Mouse (Mus musculus) gastrocnemius, adult 2 months (tissue): ENCODE data around the gene Tmem203. TPM values are rescaled to one million over a fixed set of nuclear protein-coding genes. Genes with fewer than 3 reads are reported as not detected.
A peak's percentile ranks its signal among the peaks of the same experiment; 100 is the strongest.

Source experiments
- DNase-seq: peaks from one replicate; pipeline ENCODE4 v3.0.0; 2022
- H3K27ac ChIP-seq: fragments of 200-600 bp; 2 replicates; pipeline ENCODE4 v1.8.1; 2022; ENCODE audit warnings: mild to moderate bottlenecking
- H3K4me3 ChIP-seq: fragments of 200-600 bp; 2 replicates; pipeline ENCODE4 v1.8.1; 2022; ENCODE audit warnings: mild to moderate bottlenecking, moderate library complexity
- CTCF ChIP-seq: fragments of 200-600 bp; IDR thresholded peaks from 2 replicates; pipeline ENCODE4 v1.8.1; 2022; ENCODE audit warnings: antibody characterized with exemption, mild to moderate bottlenecking, moderate library complexity
- intact Hi-C: fragments of 180-260 bp; cut with DNase I; formaldehyde crosslinking; loops from one replicate; pipeline ENCODE4 v1.15.1; 2025
- total RNA-seq, 2 experiments: library from RNA; stranded (reverse); gene quantifications; 2 replicates each; pipeline ENCODE4 v1.2.3; 2021

The Tmem203 gene
- total RNA-seq, 2 experiments from 2014 or later: 11.4 to 12.6 TPM

DNA sequence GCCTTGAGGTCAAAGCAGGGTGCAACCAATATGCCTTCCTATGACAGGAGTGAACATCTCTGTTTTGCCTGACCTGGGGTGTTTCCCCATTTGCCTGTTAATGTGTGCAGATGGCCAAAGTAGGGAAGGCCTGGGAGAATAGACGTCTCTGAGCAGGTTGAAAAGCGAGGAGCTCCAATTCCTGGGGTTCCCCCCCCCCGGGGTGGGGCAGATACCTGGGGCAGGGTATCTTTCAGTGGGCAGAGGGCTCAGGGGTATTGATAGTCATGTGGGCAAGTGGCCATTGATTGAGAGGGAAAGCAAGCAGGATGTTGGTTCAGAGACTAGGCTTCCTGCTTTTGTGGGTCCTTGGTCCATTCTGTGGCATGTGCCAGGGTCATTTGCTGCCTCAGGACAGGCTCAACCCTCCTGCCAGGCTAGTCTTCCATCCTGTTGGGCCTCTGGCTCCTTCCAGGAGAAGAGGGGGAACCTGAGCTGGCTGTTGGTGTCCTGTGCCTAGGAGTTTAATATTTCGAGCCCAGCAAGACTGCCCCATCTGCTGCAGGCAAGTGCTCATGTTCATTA is 12.6 kb downstream of the Tmem203 start:
- intact Hi-C loops: no loop called here
- TF ChIP-seq CTCF: no peak
- no peak for DNase-seq
- H3K27ac ChIP-seq: peak overlapping the region; percentile 85
- H3K4me3 ChIP-seq: no peak overlapping the region

DNA sequence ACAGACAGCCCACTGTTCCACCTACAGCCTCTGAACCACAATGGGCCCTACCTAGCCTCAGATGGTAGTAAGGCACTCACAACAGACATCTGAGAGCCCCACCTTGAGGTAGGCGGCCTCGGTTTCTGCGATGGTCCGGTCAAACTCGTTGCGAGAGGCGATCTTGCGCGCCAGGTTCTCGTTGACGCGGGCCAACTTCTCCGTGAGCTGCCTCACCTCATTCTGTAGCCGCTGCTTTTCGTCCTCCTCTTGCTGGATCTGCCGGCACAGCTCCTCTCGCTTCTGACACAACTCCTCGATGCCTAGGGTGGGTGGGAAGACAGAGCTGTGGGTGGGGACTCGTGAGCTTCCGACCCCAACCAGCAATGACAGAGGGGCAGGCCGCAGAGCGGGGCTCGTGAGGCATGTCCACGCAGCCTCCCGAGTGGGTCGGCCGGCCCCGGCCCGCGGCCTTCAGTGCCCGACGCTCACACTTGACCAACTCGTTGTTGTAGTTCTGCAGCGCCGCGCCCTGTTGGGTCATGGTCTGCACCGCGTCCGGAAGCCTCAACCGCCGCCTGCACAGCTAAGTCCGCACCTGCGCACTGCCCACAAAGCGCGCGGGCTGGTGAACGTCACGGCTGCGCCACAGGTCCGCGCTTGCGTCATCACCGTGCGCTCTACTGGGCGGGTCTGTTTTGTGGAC is 16.7 kb downstream of the Tmem203 start, which contains the start of the genes Ssna1 and Anapc2:
Gene Ssna1, minus strand, starts transcription at position 612 of the 685 bp plus-strand sequence.
Gene Anapc2, plus strand, starts transcription at position 652 of the 685 bp plus-strand sequence.
- intact Hi-C loops: loop anchor here (5.0 kb wide), 2 partner anchors 60 to 80 kb away; partner anchors contain the start of gene Man1b1
- peak within 1 kb of the TSS; percentile 98 for H3K4me3 ChIP-seq
- peak; percentile 98 for DNase-seq
- peak within 1 kb of the TSS; percentile 97 for H3K27ac ChIP-seq
- TF ChIP-seq CTCF: peak; percentile 53

DNA sequence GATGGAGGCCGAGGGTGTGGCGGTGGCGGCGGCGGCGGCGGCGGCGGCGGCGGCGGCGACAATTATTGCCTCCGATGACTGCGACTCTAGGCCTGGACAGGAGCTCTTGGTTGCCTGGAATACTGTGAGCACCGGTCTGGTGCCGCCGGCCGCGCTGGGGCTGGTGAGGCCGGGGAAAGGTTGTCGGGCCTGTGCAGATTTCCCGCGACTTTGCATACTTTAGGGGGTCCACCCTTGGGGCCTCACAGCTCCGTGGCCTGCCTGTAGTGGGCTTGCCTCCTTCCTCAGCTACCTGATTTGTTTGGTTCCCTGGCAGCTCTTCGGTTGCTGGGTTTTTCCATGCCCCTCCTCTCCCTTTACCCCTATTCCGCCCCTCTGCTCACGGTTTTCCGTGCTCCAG is 17.3 kb downstream of the Tmem203 start:
- Histone ChIP-seq H3K4me3 (peak overlapping the region; percentile 98), H3K27ac (peak overlapping the region; percentile 97)
- intact Hi-C loops: loop anchor here (5.0 kb wide), 2 partner anchors 60 to 80 kb away; partner anchors contain the start of gene Man1b1
- TF ChIP-seq CTCF: no peak
- DNase-seq: no peak

DNA sequence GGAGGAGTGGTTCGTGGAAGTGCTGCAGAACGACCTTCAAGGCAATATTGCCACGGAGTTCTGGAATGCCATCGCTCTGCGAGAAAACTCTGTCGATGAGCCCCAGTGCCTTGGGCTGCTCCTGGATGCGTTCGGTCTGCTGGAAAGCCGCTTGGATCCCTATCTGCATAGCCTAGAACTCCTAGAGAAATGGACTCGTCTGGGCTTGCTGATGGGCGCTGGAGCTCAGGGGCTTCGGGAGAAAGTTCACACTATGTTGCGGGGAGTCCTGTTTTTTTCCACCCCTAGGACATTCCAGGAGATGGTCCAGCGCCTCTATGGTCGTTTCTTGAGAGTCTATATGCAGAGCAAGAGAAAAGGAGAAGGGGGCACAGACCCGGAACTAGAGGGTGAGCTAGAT is 17.8 kb downstream of the Tmem203 start:
- H3K4me3 ChIP-seq: peak overlapping the region; percentile 98
- intact Hi-C loops: loop anchor here (5.0 kb wide), 2 partner anchors 59 to 81 kb away; partner anchors contain the start of gene Man1b1
- peak overlapping the region; percentile 97 for H3K27ac ChIP-seq
- DNase-seq: no peak
- TF ChIP-seq CTCF: no peak

DNA sequence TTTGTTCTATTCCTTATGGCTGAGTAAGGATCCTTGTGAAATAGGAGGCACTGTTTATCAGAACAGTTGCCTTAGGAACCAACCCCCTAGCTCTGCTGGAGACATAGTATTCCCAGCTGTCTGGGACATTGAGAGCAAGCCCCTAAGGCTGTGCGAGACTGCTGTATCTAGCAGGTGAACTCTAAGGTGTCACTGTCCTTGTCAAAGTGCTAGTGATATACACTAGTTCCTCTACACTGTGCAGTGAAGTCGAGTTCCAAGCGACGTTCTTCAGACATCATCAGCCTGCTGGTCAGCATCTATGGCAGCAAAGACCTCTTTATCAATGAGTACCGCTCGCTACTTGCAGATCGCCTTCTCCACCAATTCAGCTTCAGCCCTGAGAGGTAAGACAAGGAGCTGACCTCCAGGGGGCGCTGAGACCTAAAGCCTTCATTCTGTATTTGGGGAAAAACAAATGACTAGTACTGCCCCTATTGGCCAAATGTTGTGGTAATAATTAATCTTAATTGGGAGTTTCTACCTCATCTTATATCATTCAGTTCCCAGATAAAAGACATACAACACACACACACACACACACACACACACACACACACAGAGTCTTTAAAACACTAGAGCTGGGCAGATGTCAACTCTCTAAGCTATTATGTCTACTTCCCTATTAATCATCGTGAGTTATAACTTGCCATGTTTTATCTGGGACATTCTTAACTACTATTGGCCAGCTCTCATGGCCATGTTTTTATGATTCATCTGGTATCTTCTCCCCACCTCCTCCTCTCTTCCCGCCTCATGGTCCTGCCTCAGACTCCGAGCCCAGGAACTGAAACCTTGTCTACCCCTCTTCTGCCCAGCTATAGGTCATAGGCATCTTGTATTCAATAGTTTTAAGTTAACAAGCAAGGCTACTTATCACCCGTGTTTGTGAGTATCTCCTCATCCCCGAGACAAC is 24.0 kb downstream of the Tmem203 start:
- peak; percentile 85 for TF ChIP-seq CTCF
- intact Hi-C loops: no loop called here
- H3K4me3 ChIP-seq: no peak overlapping the region
- H3K27ac ChIP-seq: no peak overlapping the region
- DNase-seq: peak; percentile 77

DNA sequence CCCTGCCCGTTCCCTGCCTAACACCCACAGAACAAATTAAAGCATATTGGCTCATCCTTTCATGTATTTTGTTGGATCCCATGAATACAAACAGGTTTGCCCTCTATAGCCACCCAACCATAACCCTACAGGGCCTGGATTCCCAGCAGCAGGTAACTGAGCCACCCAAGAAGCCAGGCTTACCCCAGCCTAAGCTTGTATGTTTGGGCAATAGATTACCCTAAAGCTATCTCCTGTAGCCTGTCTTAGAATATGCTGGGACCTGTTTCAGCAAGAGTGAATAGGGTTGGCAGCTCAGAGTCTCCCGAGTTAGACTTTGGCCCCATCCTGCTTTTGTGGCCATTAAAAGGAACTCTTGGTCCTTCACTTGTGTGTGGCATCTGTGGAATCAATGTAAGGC is 30.3 kb downstream of the Tmem203 start:
- H3K27ac ChIP-seq: no peak overlapping the region
- intact Hi-C loops: no loop called here
- no peak for DNase-seq
- TF ChIP-seq CTCF: no peak
- H3K4me3 ChIP-seq: no peak overlapping the region

DNA sequence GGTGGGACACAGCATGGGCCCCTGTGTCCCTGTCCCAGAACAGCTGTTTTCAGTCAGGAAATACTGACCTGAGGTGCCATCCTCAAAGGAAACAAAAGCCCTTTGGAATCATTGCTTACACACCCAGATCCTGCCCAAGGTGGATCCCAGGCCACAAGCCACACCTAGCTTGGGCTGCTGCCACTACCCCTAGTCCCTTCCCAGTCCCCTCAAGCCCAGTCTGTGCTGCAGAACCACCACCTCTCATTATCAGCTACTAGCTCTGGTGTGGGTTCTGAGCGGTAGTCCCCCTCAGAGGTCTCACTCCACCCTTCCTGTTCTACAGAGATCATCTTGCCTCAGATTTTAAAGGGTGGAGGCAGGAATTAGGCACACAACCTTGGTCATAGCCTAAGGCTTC is 31.1 kb downstream of the Tmem203 start:
- H3K27ac ChIP-seq: peak overlapping the region; percentile 12
- TF ChIP-seq CTCF: no peak
- intact Hi-C loops: no loop called here
- no peak overlapping the region for H3K4me3 ChIP-seq
- DNase-seq: no peak

DNA sequence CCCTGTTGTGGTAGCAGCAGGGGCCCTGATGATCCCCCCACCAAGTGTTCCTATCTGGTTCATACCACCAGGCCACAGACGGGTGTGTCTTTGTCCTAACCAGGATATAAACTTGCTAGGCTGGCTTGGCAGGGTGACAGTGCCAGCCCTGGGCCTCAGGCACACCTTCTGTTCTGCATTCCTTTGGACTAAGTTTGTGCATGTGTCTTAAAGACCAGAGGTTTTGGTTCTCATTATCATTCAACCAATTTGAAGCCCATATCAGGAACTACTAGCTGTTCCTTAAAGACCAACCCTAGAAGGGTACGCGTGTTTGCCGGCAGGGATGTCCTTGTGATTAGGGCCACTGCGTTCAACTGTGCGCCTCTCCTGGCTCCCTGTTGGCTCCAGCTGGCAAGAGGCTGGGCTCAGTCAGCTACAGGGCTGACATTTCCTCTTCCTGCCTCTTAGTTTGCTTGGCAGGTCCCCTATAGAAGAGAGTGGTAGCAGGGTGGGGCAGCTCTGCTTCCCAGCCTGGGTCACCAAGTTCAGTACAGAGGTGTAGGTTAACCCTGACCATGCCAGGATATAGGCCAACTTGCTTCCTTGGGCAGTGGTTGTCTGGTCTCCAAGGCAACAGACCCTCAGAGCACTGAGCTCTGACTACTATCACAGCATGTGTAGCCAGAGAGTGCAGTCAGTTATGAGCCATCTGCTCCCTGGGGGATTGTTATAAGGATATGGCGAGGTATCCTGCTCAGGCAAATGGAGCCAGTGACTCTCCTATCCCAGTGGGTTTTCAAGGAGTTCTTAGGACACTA is 31.8 kb downstream of the Tmem203 start:
- no peak for TF ChIP-seq CTCF

DNA sequence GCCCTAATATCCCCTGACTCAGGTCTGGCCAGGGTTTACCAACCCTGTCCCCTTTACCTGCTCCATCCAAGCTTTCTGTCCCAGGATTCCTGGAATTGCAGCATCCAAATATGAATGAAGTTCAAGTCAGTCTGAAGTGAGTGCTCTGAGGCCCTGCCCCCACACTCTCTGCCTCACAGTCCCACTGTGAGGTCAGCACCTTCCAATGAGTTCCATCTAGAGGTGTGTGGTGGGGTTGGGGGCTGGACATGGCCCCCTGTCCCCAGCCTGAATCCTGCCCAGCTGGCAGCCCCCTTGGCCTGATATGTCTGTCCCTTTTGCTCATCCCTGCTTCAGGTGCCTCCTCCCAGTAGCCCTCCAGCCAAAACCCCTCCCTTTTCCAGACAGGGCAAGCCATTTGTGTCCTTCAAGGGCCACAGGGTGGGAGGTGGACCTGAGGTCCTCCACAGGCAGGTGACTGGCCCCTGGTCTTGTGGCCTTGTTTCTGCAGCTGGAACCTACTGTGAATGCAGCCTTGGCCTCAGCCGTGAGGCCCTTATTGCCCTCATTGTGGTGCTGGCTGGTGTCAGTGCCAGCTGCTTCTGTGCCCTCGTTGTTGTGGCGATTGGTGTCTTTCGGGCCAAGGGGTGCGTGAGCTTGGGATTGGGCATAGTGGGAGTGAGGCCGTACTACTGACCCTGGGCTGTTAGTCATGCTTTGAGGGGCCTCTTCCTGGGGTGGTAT is 32.8 kb downstream of the Tmem203 start, which contains the start of gene Tmem210:
Gene Tmem210, plus strand, starts transcription at position 219 of the 723 bp plus-strand sequence.
- intact Hi-C loops: no loop called here
- no peak for TF ChIP-seq CTCF
- Histone ChIP-seq H3K4me3 (no peak within 1 kb of the TSS), H3K27ac (peak within 1 kb of the TSS; percentile 12)
- DNase-seq: no peak

More for the DNA sequence above, 31.8 kb downstream of the Tmem203 start:
- peak; percentile 60 for DNase-seq
- intact Hi-C loops: no loop called here
- no peak overlapping the region for H3K4me3 ChIP-seq
- H3K27ac ChIP-seq: peak overlapping the region; percentile 12

DNA sequence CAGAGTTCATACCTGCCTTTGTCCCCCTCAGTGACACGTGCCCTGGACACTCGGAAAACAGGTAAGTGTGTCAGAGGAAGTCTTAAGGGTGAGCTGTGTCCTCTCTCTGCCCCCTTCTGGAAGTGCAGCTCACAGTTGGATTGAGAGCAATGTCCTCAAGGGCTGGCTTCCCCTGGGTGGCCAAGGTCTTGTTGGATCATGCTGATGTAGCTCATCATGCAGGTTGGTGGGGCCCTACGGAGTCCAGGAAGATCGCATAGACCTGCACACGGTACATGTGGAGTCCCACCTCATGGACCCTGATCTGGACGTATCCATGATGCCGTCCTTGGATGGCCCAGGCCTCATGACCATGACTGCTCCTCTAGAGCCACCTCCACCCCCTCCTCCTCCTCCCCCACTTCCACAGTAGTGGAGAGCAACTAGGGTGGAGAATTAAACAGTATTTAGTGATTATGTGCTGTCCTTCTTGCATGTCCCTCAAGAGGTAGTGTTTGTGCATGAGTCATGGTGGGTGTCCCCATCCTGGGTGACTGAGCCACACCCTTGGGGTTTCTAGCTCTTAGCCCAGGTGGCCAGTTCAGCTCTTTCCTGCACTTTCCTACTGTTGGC is 33.6 kb downstream of the Tmem203 start:
- H3K27ac ChIP-seq: no peak overlapping the region
- intact Hi-C loops: no loop called here
- TF ChIP-seq CTCF: no peak
- no peak overlapping the region for H3K4me3 ChIP-seq
- DNase-seq: no peak

DNA sequence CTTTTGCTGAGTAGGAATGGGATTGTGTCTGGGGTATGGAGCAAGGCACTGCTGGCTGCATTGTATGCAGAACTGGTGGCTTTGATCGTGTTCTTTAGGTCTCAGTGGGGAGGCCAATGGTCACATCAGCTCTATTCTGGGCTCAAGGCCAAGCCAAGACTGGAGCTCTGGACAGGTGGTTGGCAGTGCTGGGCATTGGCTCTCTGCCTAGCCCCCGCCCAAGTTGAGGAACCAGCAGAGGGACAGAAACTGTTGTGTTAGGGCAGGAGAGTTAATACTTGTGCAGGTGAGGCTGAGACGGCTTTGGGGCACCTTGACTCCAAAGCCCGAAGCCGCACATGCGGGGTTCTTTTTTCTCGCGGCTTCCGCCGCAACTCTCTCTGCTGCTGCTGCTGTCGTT is 34.4 kb downstream of the Tmem203 start, which contains the start of gene Lrrc26:
Gene Lrrc26, plus strand, starts transcription at position 265 of the 400 bp plus-strand sequence.
- peak within 1 kb of the TSS; percentile 48; the same call in 1 of the 2 replicates for H3K27ac ChIP-seq
- H3K4me3 ChIP-seq: peak within 1 kb of the TSS; percentile 66
- intact Hi-C loops: loop anchor here (5.0 kb wide), 2 partner anchors 62 to 162 kb away; no protein-coding TSS in a partner anchor
- peak; percentile 70 for DNase-seq
- TF ChIP-seq CTCF: no peak
